Mouse (Mus musculus) stomach, postnatal 0 days (tissue): ENCODE data around the gene Rcsd1. TPM values are rescaled to one million over a fixed set of nuclear protein-coding genes. Genes with fewer than 3 reads are reported as not detected.

ENCODE experiments used
- ATAC-seq: fragments of 200-750 bp; cut with Nextera tagmentation; 2 replicates; pipeline ENCODE4 v1.8.0; 2017; ENCODE audit not compliant: low FRiP score, low TSS enrichment
- DNase-seq: peaks from one replicate; pipeline ENCODE4 v3.0.0-alpha.2; 2016; ENCODE audit warnings: low spot score
- H3K27ac ChIP-seq: fragments of 300-500 bp; sonication (generic); replicated peaks from 2 replicates; pipeline ENCODE4 v1.5.1; 2014; ENCODE audit warnings: mild to moderate bottlenecking, control low read depth
- H3K27me3 ChIP-seq: fragments of 300-500 bp; sonication (generic); 2 replicates; pipeline ENCODE4 v1.6.1; 2014; ENCODE audit warnings: low read length; ENCODE audit not compliant: control insufficient read depth, insufficient read depth
- H3K36me3 ChIP-seq: fragments of 300-500 bp; sonication (generic); 2 replicates; pipeline ENCODE4 v1.6.1; 2014; ENCODE audit warnings: low read length, mixed read lengths; ENCODE audit not compliant: control insufficient read depth, insufficient read depth
- H3K4me1 ChIP-seq: fragments of 300-500 bp; sonication (generic); replicated peaks from 2 replicates; pipeline ENCODE4 v1.6.1; 2014; ENCODE audit warnings: antibody characterized with exemption; ENCODE audit not compliant: control insufficient read depth, insufficient read depth
- H3K4me2 ChIP-seq: fragments of 300-500 bp; sonication (generic); replicated peaks from 2 replicates; pipeline ENCODE4 v1.6.1; 2014; ENCODE audit warnings: low read depth, mild to moderate bottlenecking, control low read depth, moderate library complexity
- H3K4me3 ChIP-seq: fragments of 300-500 bp; sonication (generic); 2 replicates; pipeline ENCODE4 v1.5.1; 2014; ENCODE audit warnings: low read depth, low read length, control low read depth
- H3K9ac ChIP-seq: fragments of 300-500 bp; sonication (generic); 2 replicates; pipeline ENCODE4 v1.6.1; 2014; ENCODE audit warnings: mild to moderate bottlenecking, low read length, control low read depth, mixed read lengths
- H3K9me3 ChIP-seq: fragments of 300-500 bp; sonication (generic); 2 replicates; pipeline ENCODE4 v1.6.1; 2016; ENCODE audit warnings: low read length; ENCODE audit not compliant: control insufficient read depth
- CTCF ChIP-seq: IDR thresholded peaks from 2 replicates; pipeline ENCODE4 v1.5.1; 2016; ENCODE audit warnings: antibody characterized with exemption, low read depth, mild to moderate bottlenecking, moderate library complexity
- EP300 ChIP-seq: optimal IDR thresholded peaks from 2 replicates; pipeline ENCODE3; 2016; ENCODE audit warnings: antibody characterized with exemption
- WGBS: fragments of 180-500 bp; shearing (Covaris S2); extraction: QIAGEN DNeasy Blood & Tissue Kit; methylation state at CpG from one replicate; pipeline ENCODE4 v1.1.7; 2014; 5-methylcytosine and 5-hydroxymethylcytosine counted together
- polyA plus RNA-seq: library from polyadenylated mRNA; unstranded; fragments of >200 nt; fragmentation: Nextera tagmentation; extraction: Ambion mirVana; gene quantifications from 2 replicates; pipeline ENCODE4 v1.2.1, GENCODE M21; 2015

The Rcsd1 gene
- 16.1 TPM in 2 replicates for polyA plus RNA-seq

DNA sequence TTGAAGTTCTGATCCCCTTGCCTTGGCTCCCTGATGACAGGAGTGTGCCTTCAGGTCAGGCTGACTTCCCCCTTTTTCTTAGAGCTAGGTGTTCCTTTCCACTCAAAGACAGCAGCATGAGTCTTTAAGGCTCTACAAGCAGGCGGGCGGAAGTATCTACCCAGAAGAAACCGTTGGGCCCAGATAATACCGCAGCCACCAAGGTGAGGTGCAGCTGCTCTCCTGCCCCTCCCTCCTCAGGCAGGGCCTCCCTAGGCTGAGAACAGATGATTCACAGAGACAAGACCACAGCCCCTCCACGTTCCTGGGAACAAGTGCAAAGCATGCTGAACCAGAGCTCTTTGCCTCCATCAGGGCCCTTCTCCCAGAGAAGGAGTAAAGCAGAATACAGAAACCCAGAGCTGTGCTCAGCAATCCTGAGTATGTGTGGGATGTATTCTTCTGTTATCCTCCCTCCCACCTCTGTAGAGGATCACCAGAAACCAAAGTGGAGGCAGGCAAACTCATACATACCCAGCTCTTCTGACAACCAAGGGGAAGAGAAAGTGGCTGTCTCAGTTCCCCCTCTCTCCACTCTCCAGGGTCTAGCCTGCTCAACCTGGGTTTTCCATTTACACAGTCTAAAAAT lies at the start of gene Rcsd1:
Gene Rcsd1 (minus strand): TSS at position 129 of the 628 bp plus-strand sequence.
- Histone ChIP-seq H3K9me3 (no peaks in the 10 kb centered on the region), H3K27ac (peak within 1 kb of the TSS; percentile 86), H3K9ac (no peak within 1 kb of the TSS), H3K36me3 (no peaks in the 10 kb centered on the region), H3K27me3 (no peaks in the 10 kb centered on the region), H3K4me2 (peak within 1 kb of the TSS; percentile 93; the same call in 1 of the 2 replicates), H3K4me3 (no peak within 1 kb of the TSS), H3K4me1 (no peaks in the 10 kb centered on the region; the same call in 1 of the 2 replicates)
- ATAC-seq = no peak
- TF ChIP-seq CTCF = no peak
- no peak for TF ChIP-seq EP300
- DNase-seq = no peak
- WGBS = 61% methylated on average over 5 of the region's 5 CpGs

DNA sequence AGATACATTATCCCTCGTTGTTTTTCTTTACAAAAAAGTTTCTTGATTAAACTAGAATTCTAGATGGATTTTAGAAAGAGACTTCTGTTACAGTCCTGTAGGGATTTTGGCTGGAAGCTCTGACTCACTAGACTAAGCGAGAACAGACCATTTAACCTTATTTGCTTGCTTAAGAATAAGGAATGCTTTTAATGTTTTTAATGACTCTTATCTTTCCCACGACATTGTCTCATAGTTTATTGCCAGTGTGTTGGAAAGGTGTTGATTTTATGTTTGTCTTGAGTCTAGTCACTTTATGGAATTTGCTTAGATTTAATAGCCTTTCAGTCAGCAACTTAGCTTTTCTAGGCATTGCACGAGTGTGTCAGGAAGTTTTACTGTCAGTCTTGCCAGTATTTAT lies 45.6 kb upstream of the Rcsd1 start:
- no peaks in the 10 kb centered on the region for H3K4me1 ChIP-seq
- H3K4me3 ChIP-seq = no peak overlapping the region
- no peak overlapping the region for H3K9ac ChIP-seq
- H3K27me3 ChIP-seq = no peaks in the 10 kb centered on the region
- TF ChIP-seq CTCF (no peak), EP300 (no peak)
- H3K4me2 ChIP-seq = no peak overlapping the region
- no peaks in the 10 kb centered on the region for H3K36me3 ChIP-seq
- H3K9me3 ChIP-seq = no peaks in the 10 kb centered on the region
- no peak overlapping the region for H3K27ac ChIP-seq
- DNase-seq = no peak
- 29% methylated on average over 4 of the region's 4 CpGs for WGBS
- no peak for ATAC-seq

DNA sequence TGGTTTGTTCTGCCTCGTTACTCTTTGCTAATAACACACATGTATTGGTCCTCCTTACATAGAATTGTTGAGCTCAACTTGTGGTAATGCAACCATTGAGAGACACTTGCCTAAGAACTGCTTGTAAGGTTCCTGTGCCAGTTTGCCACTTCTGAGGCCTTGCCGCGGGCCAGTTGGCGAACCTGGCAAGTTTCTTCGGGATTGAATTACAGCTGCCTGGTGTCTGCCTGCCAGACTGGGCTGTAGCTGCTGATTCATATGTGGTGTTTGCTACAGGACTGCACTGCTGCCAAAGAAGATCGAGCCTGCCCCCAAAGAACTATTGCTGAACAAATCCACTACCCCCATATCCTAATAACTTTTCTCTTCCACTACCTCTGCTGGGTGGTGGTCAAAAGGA lies 44.6 kb upstream of the Rcsd1 start:
- H3K27ac ChIP-seq = no peak overlapping the region
- no peaks in the 10 kb centered on the region for H3K4me1 ChIP-seq
- no peak overlapping the region for H3K4me2 ChIP-seq
- no peaks in the 10 kb centered on the region for H3K9me3 ChIP-seq
- H3K4me3 ChIP-seq = no peak overlapping the region
- ATAC-seq (no peak), DNase-seq (no peak)
- TF ChIP-seq EP300 (no peak), CTCF (no peak)
- no peaks in the 10 kb centered on the region for H3K27me3 ChIP-seq
- H3K9ac ChIP-seq = no peak overlapping the region
- H3K36me3 ChIP-seq = no peaks in the 10 kb centered on the region
- 85% methylated on average over 6 of the region's 6 CpGs for WGBS

DNA sequence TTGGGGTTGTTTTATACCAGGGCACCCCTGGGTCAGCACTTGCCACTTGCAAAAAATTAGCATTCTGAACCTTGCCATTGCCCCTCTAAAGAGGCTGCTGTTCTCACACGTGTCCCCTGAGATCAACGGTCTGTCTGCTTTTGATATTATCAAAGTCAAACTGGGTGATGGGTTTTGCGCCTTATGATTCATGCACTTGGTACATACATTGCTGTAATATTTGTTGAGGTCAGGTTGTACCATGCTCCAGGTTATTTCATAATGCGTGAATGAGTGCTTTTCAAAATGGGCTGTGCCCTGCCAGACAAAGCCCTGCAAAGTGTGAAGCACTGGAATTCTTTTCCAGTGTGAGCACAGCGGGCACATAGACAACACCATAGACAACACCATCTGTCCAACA lies 42.3 kb upstream of the Rcsd1 start:
- no peak overlapping the region for H3K4me3 ChIP-seq
- H3K36me3 ChIP-seq = no peaks in the 10 kb centered on the region
- WGBS = 63% methylated on average over 5 of the region's 5 CpGs
- no peaks in the 10 kb centered on the region for H3K4me1 ChIP-seq
- H3K9me3 ChIP-seq = no peaks in the 10 kb centered on the region
- ATAC-seq = peak; percentile 67
- H3K27ac ChIP-seq = no peak overlapping the region
- no peaks in the 10 kb centered on the region for H3K27me3 ChIP-seq
- no peak overlapping the region for H3K9ac ChIP-seq
- no peak overlapping the region for H3K4me2 ChIP-seq
- DNase-seq = no peak
- TF ChIP-seq CTCF = no peak
- TF ChIP-seq EP300 = no peak

DNA sequence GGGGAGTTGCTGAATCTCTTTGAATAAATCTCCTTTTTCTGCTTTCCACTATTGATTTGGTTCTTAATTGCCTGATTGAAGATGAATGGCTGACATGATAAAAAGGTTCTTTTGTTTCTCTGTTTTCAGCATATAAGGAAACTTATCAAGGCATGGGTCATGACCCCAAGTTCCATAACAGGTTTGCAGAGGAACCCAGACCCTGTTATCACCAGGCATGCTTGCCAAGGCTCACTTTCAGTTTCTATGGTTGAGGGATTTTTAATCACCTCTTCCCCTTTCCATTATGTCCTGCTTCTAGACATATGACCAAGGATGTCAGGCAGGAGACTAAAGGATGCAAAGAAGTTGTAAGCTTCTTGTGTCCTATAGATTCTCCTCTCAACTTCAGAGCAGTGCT lies 41.6 kb upstream of the Rcsd1 start:
- TF ChIP-seq CTCF (no peak), EP300 (no peak)
- ATAC-seq = no peak
- no peaks in the 10 kb centered on the region for H3K9me3 ChIP-seq
- no peak for DNase-seq
- H3K4me1 ChIP-seq = no peaks in the 10 kb centered on the region
- H3K27me3 ChIP-seq = no peaks in the 10 kb centered on the region
- H3K4me3 ChIP-seq = no peak overlapping the region
- no peak overlapping the region for H3K4me2 ChIP-seq
- H3K9ac ChIP-seq = no peak overlapping the region
- no peak overlapping the region for H3K27ac ChIP-seq
- H3K36me3 ChIP-seq = no peaks in the 10 kb centered on the region

DNA sequence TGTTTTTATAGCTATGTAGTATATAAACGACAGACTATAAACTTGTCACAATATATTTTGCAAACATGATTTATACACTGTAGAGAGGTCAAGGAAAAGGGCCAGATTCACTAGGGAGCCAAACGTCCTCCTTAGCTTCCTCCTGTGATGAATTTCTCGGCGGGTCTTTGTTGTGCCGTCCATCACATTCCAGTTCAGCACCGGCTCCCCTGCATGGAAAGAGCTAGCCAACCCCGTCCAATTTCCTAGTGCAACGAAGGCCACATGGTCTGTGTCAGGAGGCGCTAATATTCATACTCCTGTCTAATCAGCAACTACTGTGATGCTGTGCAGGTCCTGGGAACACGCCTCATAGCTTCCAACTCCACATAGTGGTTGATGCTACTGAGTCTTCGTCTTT lies 38.5 kb upstream of the Rcsd1 start:
- Histone ChIP-seq H3K27ac (no peak overlapping the region), H3K4me2 (no peak overlapping the region), H3K9ac (no peak overlapping the region), H3K27me3 (no peaks in the 10 kb centered on the region), H3K36me3 (no peaks in the 10 kb centered on the region), H3K4me1 (no peaks in the 10 kb centered on the region), H3K4me3 (no peak overlapping the region), H3K9me3 (no peaks in the 10 kb centered on the region)
- no peak for TF ChIP-seq EP300
- no peak for TF ChIP-seq CTCF
- WGBS = 22% methylated on average over 11 of the region's 11 CpGs
- DNase-seq (peak; percentile 34), ATAC-seq (peak; percentile 81)
